ENCODE assay signal across 10 mouse cellular contexts in the genomic region with DNA sequence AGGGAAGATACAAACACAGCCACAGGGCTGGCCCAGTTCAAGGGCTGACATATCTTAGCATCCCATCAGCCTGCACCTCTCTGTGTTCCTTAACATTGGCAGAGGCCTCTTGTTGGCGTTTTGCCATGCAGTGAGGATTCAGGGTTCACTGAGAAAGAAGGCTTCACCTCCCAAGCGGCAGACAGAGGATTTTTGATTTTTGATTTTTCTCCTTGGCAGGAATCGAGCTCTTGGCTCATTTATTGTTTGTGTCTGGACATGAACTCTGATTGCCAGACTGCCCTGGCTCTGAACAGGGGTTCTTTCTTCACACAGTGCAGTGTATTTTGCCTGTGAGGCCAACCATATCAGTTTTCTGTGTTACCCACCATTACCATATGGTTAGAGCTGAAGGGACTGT.
DNase-seq lines count a peak whose midpoint lies in the region; ATAC-seq lines count a peak whose summit lies in the region.
"Had no signal": no experiment of that assay in that cellular context is flagged by ENCODE, and none has a peak within 500 bp of the region (broad histone marks: within the 10 kb centered on the region; RNA-seq: fewer than 3 reads in every experiment).

No protein-coding gene starts in this region.

- no peaks in the 10 kb centered on the region for H3K4me1 ChIP-seq in hindbrain, embryonic 14.5 days (replicated peaks; ENCODE audit: control insufficient read depth, insufficient read depth, low read length)
- no peaks in the 10 kb centered on the region for H3K4me1 ChIP-seq in hindbrain, embryonic 12.5 days
- H3K4me1 ChIP-seq in embryonic facial prominence, embryonic 14.5 days (ENCODE audit: control insufficient read depth, insufficient read depth, low read length) = peaks cover 4% of the 10 kb centered on the region; the same call in 1 of the 2 replicates

- 57% methylated on average over 3 of the region's 3 CpGs for WGBS in hindbrain, embryonic 14.5 days
- WGBS in hindbrain, embryonic 12.5 days = 77% methylated on average over 3 of the region's 3 CpGs
- 47% methylated on average over 3 of the region's 3 CpGs for WGBS in embryonic facial prominence, embryonic 14.5 days

- no peaks in the 10 kb centered on the region for H3K36me3 ChIP-seq in hindbrain, embryonic 14.5 days (replicated peaks; ENCODE audit: control insufficient read depth, insufficient read depth)
- H3K36me3 ChIP-seq in hindbrain, embryonic 12.5 days = no peaks in the 10 kb centered on the region
- no peaks in the 10 kb centered on the region for H3K36me3 ChIP-seq in embryonic facial prominence, embryonic 14.5 days (ENCODE audit: control insufficient read depth, insufficient read depth, low read length)
- H3K36me3 ChIP-seq: G1E had no signal

- H3K9me3 ChIP-seq in hindbrain, embryonic 14.5 days (ENCODE audit: control insufficient read depth, low read length) = no peaks in the 10 kb centered on the region
- H3K9me3 ChIP-seq in hindbrain, embryonic 12.5 days (replicated peaks) = no peaks in the 10 kb centered on the region
- H3K9me3 ChIP-seq in embryonic facial prominence, embryonic 14.5 days (ENCODE audit: control insufficient read depth, low read length) = no peaks in the 10 kb centered on the region

- ATAC-seq in hindbrain, embryonic 14.5 days (ENCODE audit: low FRiP score) = peak; percentile 57; the same call in 1 of the 2 replicates
- ATAC-seq in hindbrain, embryonic 12.5 days (ENCODE audit: low FRiP score) = no peak
- peak; percentile 53; the same call in 1 of the 2 replicates for ATAC-seq in embryonic facial prominence, embryonic 14.5 days (ENCODE audit: low read depth)

- DNase-seq in hindbrain, embryonic 14.5 days (ENCODE audit: low spot score) = no peak
- peak; percentile 32 for DNase-seq in right cerebral cortex, postnatal 14 days
- DNase-seq in right cerebral cortex, postnatal 36 days (ENCODE audit: low spot score in 2 of 2) = no peak
- peak; percentile 86 for DNase-seq in embryonic facial prominence, embryonic 14.5 days (ENCODE audit: low spot score)
- peak; percentile 7 to 31 for DNase-seq in lung, postnatal 4 days
- DNase-seq in spleen, postnatal 36 days (ENCODE audit: low spot score in 2 of 2) = no peak
- no peak for DNase-seq in thymus, postnatal 10 days (ENCODE audit: low spot score in 2 of 2)

- no peak overlapping the region for H3K4me2 ChIP-seq in hindbrain, embryonic 14.5 days (replicated peaks)
- H3K4me2 ChIP-seq in hindbrain, embryonic 12.5 days (replicated peaks) = no peak overlapping the region
- H3K4me2 ChIP-seq in embryonic facial prominence, embryonic 14.5 days (ENCODE audit: low read depth, low read length) = no peak overlapping the region

- no peak overlapping the region for H3K27ac ChIP-seq in hindbrain, embryonic 14.5 days
- no peak overlapping the region for H3K27ac ChIP-seq in hindbrain, embryonic 12.5 days
- no peak overlapping the region for H3K27ac ChIP-seq in embryonic facial prominence, embryonic 14.5 days (replicated peaks; ENCODE audit: low read depth, low read length)
- H3K27ac ChIP-seq: kidney, postnatal 0 days had no signal

- no peaks in the 10 kb centered on the region for H3K27me3 ChIP-seq in hindbrain, embryonic 14.5 days (ENCODE audit: control insufficient read depth, insufficient read depth, low read length)
- no peaks in the 10 kb centered on the region for H3K27me3 ChIP-seq in hindbrain, embryonic 12.5 days
- no peaks in the 10 kb centered on the region for H3K27me3 ChIP-seq in embryonic facial prominence, embryonic 14.5 days (replicated peaks; ENCODE audit: control insufficient read depth, insufficient read depth, low read length)

- no peak overlapping the region for H3K9ac ChIP-seq in hindbrain, embryonic 14.5 days
- no peak overlapping the region for H3K9ac ChIP-seq in hindbrain, embryonic 12.5 days
- no peak overlapping the region for H3K9ac ChIP-seq in embryonic facial prominence, embryonic 14.5 days (ENCODE audit: low read depth, low read length)

- no peak overlapping the region for H3K4me3 ChIP-seq in hindbrain, embryonic 14.5 days (replicated peaks; ENCODE audit: low read length)
- H3K4me3 ChIP-seq in hindbrain, embryonic 12.5 days = no peak overlapping the region
- no peak overlapping the region for H3K4me3 ChIP-seq in embryonic facial prominence, embryonic 14.5 days (ENCODE audit: low read depth, low read length)

Comparison
In these comparisons a context has a peak if more than half of its experiments do, and no peak if none do; other contexts are left out.
1. DNase-seq: peak in right cerebral cortex, postnatal 14 days (single experiment), embryonic facial prominence, embryonic 14.5 days (single experiment) and lung, postnatal 4 days (2 of 2); none in hindbrain, embryonic 14.5 days (single experiment), right cerebral cortex, postnatal 36 days (0 of 2), spleen, postnatal 36 days (0 of 2) and thymus, postnatal 10 days (0 of 2).